Mouse (Mus musculus): Measurements from ENCODE around the gene Ccnh. TPM values are rescaled to one million over a fixed set of nuclear protein-coding genes. Genes with fewer than 3 reads are reported as not detected.

The Ccnh gene
- 57.4 and 63.7 TPM in 2 replicates for polyA plus RNA-seq (2012; rRNA removed)

DNA sequence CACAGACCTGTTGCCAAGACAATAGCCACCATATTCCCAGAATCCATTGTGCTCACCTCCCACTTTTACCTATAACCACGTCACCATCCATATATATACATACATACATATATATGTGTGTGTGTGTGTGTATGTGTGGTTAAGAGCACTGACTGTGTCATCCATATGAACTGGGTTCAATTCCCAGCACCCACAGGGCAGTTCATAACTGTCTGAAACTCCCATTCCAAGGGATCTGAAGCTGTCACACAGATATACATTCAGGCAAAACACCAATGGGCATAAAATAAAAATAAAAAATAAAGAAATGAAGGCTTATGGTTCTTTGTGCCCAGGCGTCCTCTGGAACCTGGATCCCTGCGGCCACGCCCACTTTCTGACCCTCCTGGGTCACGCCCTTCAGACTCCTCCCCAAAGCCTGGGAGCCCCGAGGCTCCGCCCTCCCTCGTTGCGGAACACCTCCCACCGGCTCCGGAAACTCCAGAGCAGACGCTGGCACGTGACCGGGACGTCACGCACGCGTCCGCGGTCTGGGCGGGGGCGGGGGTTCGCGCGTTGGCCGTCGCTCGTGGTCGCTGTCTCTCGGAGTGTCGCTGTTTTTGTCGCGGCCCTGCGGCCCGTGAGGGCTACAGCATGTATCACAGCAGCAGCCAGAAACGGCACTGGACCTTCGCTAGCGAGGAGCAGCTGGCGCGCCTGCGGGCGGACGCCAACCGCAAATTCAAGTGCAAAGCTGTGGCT, at the start of gene Ccnh:
Gene Ccnh, plus strand, starts transcription at position 506 of the 741 bp plus-strand sequence.

Other genes starting within 250 kb of the Ccnh start
- 61.9 and 63.4 TPM in 2 replicates for gene Rasa1, start 99.7 kb downstream of the Ccnh start, polyA plus RNA-seq (2012; rRNA removed)

Measured in central nervous system, embryonic 18 days (tissue).